Mouse (Mus musculus) left cerebral cortex, postnatal 14 days (tissue): ENCODE data around the gene Zbtb38. TPM values are rescaled to one million over a fixed set of nuclear protein-coding genes. Genes with fewer than 3 reads are reported as not detected.

Source experiments
- DNase-seq, 2 experiments: peaks; one replicate each; pipeline ENCODE4 v3.0.0; 2021 to 2022; ENCODE audit warnings: low spot score in 2 of 2, mixed read lengths in 1 of 2
- intact Hi-C: fragments of 180-260 bp; cut with DNase I; formaldehyde crosslinking; loops from one replicate; pipeline ENCODE4 v1.15.1; 2025
- long read RNA-seq, 2 experiments: library from polyadenylated mRNA; stranded (forward); transcript quantifications; one replicate each; pipeline ENCODE4 v2.0.0; 2021
- total RNA-seq, 2 experiments: library from RNA; stranded (reverse); gene quantifications; 2 replicates each; pipeline ENCODE4 v1.2.3; 2021

Zbtb38 gene
- total RNA-seq: 10 to 100 TPM; 47.0 to 49.0 TPM
- long read RNA-seq, experiment 1, partial matches to known transcripts: 0 of 4 reads
- long read RNA-seq, experiment 1, other reads (novel, unspliced or antisense): 4 of 4 reads
- long read RNA-seq, experiment 2, partial matches to known transcripts: 0 of 4 reads
- long read RNA-seq, experiment 2, other reads (novel, unspliced or antisense): 4 of 4 reads

- peak; percentile 53 to 64 for DNase-seq
- intact Hi-C loops: no loop called here
These were observed at the start of gene Zbtb38 for GRCm38 (mm10) chr9:96752603-96753114. TSS of gene Zbtb38 (minus strand) at chr9:96752831.

- intact Hi-C loops: loop anchor here (5.0 kb wide), 1 partner anchor 128 kb away; no protein-coding TSS in a partner anchor
- DNase-seq: no peak
These were observed 47.6 kb upstream of the Zbtb38 start for GRCm38 (mm10) chr9:96800131-96800825.

DNA sequence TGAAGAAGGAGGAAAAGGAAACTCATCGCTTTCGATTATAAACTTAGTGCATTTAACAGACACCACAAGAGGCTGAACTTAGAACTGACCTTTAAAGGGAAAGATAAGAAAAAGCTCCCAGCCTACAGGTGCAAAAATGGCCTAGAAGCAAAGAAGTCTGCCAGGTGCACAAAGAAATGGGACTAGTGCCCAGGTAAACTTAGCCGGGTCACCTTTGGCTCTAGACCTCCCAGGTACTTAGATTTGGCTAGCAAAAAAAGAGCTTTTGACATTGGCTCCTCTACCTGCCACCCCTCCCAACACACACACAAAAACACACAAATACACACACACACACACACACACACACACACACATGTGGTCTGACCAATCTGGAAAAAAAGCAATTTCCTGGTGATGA lies 44.7 kb upstream of the Zbtb38 start:
- intact Hi-C loops: no loop called here
- no peak for DNase-seq

DNA sequence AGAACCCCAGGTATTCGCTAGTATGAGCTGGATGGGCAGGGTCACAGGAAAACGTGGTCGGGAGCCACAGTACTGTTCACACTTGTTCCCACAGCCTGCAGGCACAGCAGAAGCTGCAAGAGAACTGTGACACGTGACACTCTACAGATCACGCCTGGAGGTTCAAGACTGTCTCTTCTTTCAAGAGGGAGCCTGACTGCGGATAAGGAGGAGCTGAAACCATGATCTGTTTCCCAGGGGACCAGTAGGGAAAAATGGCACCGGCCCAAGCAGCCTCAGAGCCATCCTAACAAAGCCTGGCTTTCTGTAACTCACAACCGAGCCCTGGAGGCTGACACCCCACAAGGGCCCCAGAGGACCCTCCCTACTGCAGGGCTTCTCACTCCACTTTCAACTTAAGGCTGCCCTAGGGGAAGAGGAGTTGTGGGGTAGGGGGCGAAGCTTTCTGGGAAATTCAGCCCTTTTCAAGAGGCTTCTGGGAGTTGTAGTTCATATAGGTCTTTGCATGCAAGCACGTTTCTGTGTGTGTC lies 42.8 kb upstream of the Zbtb38 start:
- DNase-seq: peak; percentile 42 to 65
- intact Hi-C loops: no loop called here

- intact Hi-C loops: no loop called here
- DNase-seq: no peak
These were observed 42.0 kb upstream of the Zbtb38 start for GRCm38 (mm10) chr9:96794601-96795000.

DNA sequence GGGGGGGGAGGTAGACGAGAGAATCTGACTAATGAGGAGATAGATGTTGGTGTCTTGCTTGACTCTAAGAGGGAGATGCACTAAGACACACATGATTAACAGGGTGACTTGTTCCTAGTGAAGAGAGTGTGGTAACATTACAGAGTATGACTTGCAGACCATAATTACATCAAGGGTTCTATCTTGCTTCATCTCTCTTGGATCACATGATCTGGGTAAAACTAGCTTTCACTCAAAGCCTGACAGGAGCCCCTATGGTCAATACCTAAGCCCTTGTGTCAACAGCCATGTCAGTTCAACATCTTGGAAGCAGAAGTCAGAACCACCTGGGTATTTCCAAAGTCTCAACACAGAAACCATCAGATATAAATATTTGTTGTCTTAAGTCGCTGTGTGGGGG lies 39.9 kb upstream of the Zbtb38 start:
- DNase-seq: no peak
- intact Hi-C loops: no loop called here

- DNase-seq: no peak
- intact Hi-C loops: no loop called here
These were observed 37.9 kb upstream of the Zbtb38 start for GRCm38 (mm10) chr9:96790389-96791007.

GRCm38 (mm10) chr9:96789906-96790305 lies 37.3 kb upstream of the Zbtb38 start:
- no peak for DNase-seq
- intact Hi-C loops: no loop called here

GRCm38 (mm10) chr9:96787797-96788196 lies 35.2 kb upstream of the Zbtb38 start:
- DNase-seq: no peak
- intact Hi-C loops: no loop called here

GRCm38 (mm10) chr9:96785871-96786342 lies 33.3 kb upstream of the Zbtb38 start:
- intact Hi-C loops: no loop called here
- no peak for DNase-seq

- no peak for DNase-seq
- intact Hi-C loops: no loop called here
These were observed 32.6 kb upstream of the Zbtb38 start for GRCm38 (mm10) chr9:96785187-96785586.

GRCm38 (mm10) chr9:96783667-96784066 lies 31.0 kb upstream of the Zbtb38 start:
- no peak for DNase-seq
- intact Hi-C loops: no loop called here

DNA sequence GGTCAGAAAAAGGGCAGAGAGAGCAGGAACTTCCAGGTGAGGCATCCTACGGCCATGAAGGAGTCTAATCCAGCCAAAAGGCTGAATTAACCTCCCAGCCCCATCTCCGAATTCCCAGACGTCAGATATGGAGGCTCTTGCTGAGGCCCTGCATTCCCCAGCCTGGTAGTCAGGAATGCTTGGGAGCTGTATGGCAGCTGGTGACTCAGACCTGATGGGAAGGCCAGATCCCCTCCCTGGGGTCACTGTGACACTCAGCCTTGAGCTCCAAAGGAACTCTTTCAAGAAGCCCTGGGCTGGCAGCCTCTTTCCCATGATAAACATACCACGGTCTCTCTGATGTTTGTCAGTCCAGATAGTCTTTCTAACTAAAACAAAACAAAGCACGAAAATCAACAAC lies 30.6 kb upstream of the Zbtb38 start:
- intact Hi-C loops: no loop called here
- DNase-seq: no peak

- intact Hi-C loops: no loop called here
- DNase-seq: no peak
These were observed 29.4 kb upstream of the Zbtb38 start for GRCm38 (mm10) chr9:96782062-96782461.

GRCm38 (mm10) chr9:96773146-96773545 lies 20.5 kb upstream of the Zbtb38 start:
- no peak for DNase-seq
- intact Hi-C loops: no loop called here

DNA sequence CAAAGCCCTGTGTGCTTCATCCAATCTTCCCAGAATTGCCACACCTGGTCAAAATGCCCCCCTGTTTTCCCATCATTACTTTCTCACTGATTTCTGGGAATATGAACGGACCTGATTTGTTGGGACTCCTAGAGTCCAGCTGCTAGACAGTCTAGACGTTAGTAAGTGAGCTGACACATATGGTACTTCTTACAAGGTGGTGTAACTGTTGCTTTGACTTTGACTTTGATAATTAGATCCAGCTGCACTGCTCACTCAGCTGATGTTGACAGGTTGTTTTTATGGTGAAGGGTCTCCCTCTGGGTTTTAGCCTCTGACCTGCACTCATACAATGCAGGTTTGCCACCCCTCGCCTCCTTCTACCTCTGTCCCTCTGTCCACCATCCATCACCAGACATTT lies 17.8 kb upstream of the Zbtb38 start:
- no peak for DNase-seq
- intact Hi-C loops: no loop called here

DNA sequence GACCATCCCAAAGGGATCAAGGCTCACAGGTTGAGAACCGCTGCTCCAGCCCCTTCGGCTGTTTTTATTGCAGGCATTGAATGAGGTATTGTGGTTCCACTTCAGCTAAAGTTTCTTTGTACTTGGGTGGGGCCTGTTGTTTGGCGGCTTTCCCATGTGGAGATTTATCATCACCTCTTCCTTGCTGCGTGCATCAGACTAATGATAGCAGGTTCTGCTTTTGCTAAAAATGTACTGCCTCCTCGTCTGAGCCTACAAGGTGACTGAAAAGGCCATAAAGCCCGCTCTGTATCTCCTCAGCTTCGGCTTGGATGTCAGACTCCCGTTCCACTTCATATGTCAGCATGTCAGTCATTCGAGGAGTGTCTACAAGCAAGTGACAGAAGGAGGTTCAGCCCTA lies 17.0 kb upstream of the Zbtb38 start:
- intact Hi-C loops: no loop called here
- no peak for DNase-seq

GRCm38 (mm10) chr9:96767874-96768273 lies 15.2 kb upstream of the Zbtb38 start:
- no peak for DNase-seq
- intact Hi-C loops: no loop called here

DNA sequence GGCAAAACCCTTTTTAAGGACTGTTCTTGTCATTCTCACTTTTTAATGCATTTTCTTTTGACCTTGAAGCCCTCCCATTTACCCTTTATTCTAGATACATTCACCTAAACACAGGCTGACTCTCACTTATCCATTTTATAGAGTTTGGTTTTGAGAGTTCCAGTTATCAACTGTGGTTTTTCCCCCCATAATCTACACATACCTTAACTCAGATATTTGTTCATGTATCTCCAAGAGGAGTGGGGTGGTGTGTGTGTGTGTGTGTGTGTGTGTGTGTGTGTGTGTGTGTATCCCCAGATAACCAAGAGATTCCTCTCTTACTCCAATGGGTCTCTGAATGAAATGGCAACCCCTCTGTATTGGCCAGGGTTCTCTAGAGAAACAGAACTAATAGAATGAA lies 13.4 kb upstream of the Zbtb38 start:
- DNase-seq: no peak
- intact Hi-C loops: no loop called here

DNA sequence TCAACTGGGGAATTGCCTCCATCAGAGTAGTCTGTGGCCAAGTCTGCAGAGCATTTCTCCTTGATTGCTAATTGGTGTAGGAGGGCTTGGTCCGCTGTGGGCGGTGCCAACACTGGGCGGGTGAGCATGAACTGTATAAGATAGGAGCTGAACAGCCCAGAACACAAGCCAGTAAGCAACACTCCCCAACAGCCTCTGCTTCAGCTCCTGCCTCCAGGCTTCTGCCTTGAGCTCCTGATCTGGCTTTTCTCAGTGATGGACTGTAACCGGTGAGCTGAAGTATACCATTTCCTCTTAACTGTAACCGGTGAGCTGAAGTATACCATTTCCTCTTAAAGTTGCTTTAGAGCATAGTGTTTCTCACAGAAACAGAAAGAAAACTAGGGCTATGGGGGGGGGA lies 12.8 kb upstream of the Zbtb38 start:
- DNase-seq: no peak
- intact Hi-C loops: no loop called here
